Mouse (Mus musculus): Measurements from ENCODE around the gene Creg1. TPM values are rescaled to one million over a fixed set of nuclear protein-coding genes. Genes with fewer than 3 reads are reported as not detected.

Gene Creg1
- polyA plus RNA-seq, 1 experiment from 2014 or later, result 41.6 TPM

DNA sequence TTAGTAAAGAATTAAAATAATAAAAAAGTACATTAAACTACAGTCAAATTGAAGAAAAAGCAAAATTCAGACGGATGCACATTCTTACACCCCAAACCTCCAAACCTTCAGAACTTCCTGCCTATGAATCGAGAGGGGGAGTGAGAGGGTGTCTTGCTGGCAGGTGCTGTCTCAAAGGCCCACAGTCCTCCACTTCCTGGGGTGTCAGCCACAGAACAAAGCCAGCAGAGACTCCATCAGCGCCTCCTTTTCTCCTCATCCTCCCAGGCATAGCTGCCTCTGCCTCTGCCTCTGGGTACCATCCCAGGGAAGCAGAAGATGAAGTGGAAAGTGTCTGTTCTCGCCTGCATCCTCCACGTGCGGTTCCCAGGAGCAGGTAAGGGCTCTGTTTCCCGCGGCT, 25.0 kb downstream of the Creg1 start, which contains the start of gene Cd247:
Cd247 (plus strand) TSS at position 171 of the 400 bp plus-strand sequence.
- peaks cover 11% of the 10 kb centered on the region for H3K4me1 ChIP-seq (ENCODE audit: control insufficient read depth, insufficient read depth, low read length)
- H3K27ac ChIP-seq (replicated peaks; ENCODE audit: low read depth, low read length), result no peak within 1 kb of the TSS
- no peak within 1 kb of the TSS for H3K4me3 ChIP-seq (ENCODE audit: low read depth, low read length)
- H3K9ac ChIP-seq (ENCODE audit: low read length), result no peak within 1 kb of the TSS
- H3K36me3 ChIP-seq (ENCODE audit: control insufficient read depth, insufficient read depth, low read length), result no peaks in the 10 kb centered on the region
- WGBS, result 70% methylated on average over 8 of the region's 8 CpGs
- no peaks in the 10 kb centered on the region for H3K9me3 ChIP-seq (ENCODE audit: control insufficient read depth, low read length)
- ATAC-seq (ENCODE audit: insufficient number of reproducible peaks, low FRiP score, low TSS enrichment, low read depth) (no peak), DNase-seq (ENCODE audit: low spot score) (no peak)
- H3K27me3 ChIP-seq (ENCODE audit: control insufficient read depth, insufficient read depth, low read length), result no peaks in the 10 kb centered on the region
- no peak within 1 kb of the TSS for H3K4me2 ChIP-seq (ENCODE audit: low read depth, severe bottlenecking)

DNA sequence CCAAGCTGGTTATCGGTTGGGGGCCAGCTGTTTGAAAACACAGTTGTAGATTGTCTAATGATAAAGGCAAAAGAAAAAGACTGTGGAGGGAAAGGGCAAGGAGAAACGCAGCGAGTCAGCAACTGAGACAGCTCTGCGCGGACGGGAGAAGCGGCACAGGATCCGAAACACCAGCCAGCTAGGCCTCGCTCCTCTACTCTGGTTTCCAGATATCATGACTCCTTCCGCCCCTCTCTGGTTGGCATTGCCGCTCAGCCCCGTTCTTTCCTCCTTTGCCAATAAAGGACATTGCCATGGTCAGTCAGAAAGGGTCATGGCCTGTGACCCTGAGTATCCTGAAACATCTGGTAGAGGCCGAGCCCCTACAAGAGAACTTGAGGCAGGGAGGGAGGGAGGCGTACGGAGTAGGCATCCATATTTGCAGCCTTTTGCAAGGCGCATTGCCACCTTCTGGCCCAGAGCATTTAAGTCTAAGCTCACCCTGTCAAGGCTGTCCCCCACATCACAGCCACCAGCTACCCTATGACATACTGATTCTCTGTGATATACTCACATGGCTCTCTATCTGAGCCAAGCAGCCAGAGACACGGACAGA, 25.6 kb downstream of the Creg1 start:
- Histone ChIP-seq H3K36me3 (ENCODE audit: control insufficient read depth, insufficient read depth, low read length) (no peaks in the 10 kb centered on the region), H3K4me2 (ENCODE audit: low read depth, severe bottlenecking) (no peak overlapping the region), H3K27ac (replicated peaks; ENCODE audit: low read depth, low read length) (no peak overlapping the region), H3K9me3 (ENCODE audit: control insufficient read depth, low read length) (no peaks in the 10 kb centered on the region), H3K4me1 (ENCODE audit: control insufficient read depth, insufficient read depth, low read length) (peaks cover 11% of the 10 kb centered on the region), H3K4me3 (ENCODE audit: low read depth, low read length) (no peak overlapping the region), H3K9ac (ENCODE audit: low read length) (no peak overlapping the region), H3K27me3 (ENCODE audit: control insufficient read depth, insufficient read depth, low read length) (no peaks in the 10 kb centered on the region)
- no peak for ATAC-seq (ENCODE audit: insufficient number of reproducible peaks, low FRiP score, low TSS enrichment, low read depth)
- 81% methylated on average over 17 of the region's 17 CpGs for WGBS
- no peak for DNase-seq (ENCODE audit: low spot score)

DNA sequence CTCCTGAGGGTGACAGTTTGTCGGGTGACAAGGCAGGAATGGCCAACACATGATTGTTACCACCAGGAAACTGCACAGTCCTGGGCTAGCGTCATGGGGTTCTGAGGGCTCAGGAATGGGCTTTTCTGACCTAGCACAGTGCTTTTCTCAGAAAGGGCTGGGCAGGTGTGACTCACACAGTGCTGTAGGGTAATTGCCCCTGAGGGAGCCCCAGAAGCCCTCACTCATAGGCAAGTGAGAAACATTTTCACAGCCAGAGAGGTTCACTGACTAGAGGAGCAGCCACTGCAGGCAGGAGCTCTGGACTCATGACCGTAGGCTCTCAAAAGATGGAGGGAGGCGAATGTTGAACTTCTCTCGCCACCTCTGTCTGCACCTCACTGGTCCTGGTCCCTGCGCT, 26.4 kb downstream of the Creg1 start:
- Histone ChIP-seq H3K4me2 (ENCODE audit: low read depth, severe bottlenecking) (no peak overlapping the region), H3K27me3 (ENCODE audit: control insufficient read depth, insufficient read depth, low read length) (no peaks in the 10 kb centered on the region), H3K4me3 (ENCODE audit: low read depth, low read length) (no peak overlapping the region), H3K9me3 (ENCODE audit: control insufficient read depth, low read length) (no peaks in the 10 kb centered on the region), H3K36me3 (ENCODE audit: control insufficient read depth, insufficient read depth, low read length) (no peaks in the 10 kb centered on the region), H3K4me1 (ENCODE audit: control insufficient read depth, insufficient read depth, low read length) (peaks cover 11% of the 10 kb centered on the region), H3K9ac (ENCODE audit: low read length) (no peak overlapping the region), H3K27ac (replicated peaks; ENCODE audit: low read depth, low read length) (no peak overlapping the region)
- WGBS, result 71% methylated on average over 6 of the region's 6 CpGs
- no peak for DNase-seq (ENCODE audit: low spot score)
- no peak for ATAC-seq (ENCODE audit: insufficient number of reproducible peaks, low FRiP score, low TSS enrichment, low read depth)

DNA sequence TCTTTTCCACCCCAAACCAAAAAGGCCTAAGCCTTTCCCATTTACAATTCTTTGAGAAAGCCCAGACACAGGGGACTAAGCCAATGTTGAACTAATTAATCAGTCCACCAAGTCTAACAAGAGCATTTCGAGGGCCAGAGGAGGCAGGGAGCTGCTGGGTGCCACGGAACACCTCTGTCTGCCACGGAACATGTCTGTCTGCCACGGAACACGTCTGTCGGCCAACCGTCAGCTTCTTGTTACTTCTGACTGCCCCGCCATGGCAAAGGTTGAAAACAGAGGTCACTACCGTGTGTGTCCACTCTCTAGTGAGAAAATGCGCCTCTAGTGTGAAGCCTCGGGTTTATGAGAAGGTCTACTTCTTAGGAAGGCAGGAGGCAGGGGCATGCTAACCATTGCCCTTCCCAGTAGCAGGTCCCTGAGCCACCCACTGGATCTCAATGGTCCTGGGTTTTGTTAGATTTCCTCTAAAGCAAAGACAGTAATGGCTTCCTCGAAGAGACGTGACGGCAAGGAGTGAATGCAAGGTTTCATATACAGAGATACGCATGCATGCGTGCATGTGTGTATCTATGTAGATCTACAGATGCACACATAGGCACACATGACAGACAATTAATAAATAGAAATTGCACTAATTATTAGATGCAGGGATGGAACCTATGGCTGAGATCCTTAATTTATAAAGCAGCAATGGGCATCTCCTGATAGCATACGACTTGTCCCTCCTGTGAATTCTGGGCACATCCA, 27.1 kb downstream of the Creg1 start:
- Histone ChIP-seq H3K36me3 (ENCODE audit: control insufficient read depth, insufficient read depth, low read length) (no peaks in the 10 kb centered on the region), H3K4me1 (ENCODE audit: control insufficient read depth, insufficient read depth, low read length) (peaks cover 11% of the 10 kb centered on the region), H3K9me3 (ENCODE audit: control insufficient read depth, low read length) (no peaks in the 10 kb centered on the region), H3K4me2 (ENCODE audit: low read depth, severe bottlenecking) (no peak overlapping the region), H3K4me3 (ENCODE audit: low read depth, low read length) (no peak overlapping the region), H3K9ac (ENCODE audit: low read length) (no peak overlapping the region), H3K27me3 (ENCODE audit: control insufficient read depth, insufficient read depth, low read length) (no peaks in the 10 kb centered on the region), H3K27ac (replicated peaks; ENCODE audit: low read depth, low read length) (no peak overlapping the region)
- 88% methylated on average over 17 of the region's 17 CpGs for WGBS
- DNase-seq (ENCODE audit: low spot score), result no peak
- ATAC-seq (ENCODE audit: insufficient number of reproducible peaks, low FRiP score, low TSS enrichment, low read depth), result no peak

DNA sequence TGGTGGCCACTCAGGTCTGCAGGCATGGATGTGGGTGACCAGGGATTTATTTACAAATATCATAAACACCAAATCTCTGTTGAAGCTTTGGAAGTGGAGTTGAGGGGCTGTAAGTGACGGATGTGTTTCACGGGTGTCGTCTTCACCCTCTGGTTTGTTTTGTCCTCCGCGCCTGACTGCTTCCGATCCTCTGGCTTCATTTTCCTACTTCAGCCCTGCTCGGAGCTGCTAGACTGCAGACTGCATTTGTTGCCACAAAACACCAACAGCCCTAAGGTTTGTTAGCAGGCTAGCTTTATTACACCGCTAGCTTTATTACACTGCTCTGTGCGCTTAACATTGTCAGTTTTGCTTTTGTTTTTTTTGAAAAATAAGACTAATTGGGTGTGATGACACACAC, 27.9 kb downstream of the Creg1 start:
- WGBS, result 90% methylated on average over 9 of the region's 9 CpGs
- Histone ChIP-seq H3K27me3 (ENCODE audit: control insufficient read depth, insufficient read depth, low read length) (no peaks in the 10 kb centered on the region), H3K9ac (ENCODE audit: low read length) (no peak overlapping the region), H3K9me3 (ENCODE audit: control insufficient read depth, low read length) (no peaks in the 10 kb centered on the region), H3K36me3 (ENCODE audit: control insufficient read depth, insufficient read depth, low read length) (no peaks in the 10 kb centered on the region), H3K4me3 (ENCODE audit: low read depth, low read length) (no peak overlapping the region), H3K27ac (replicated peaks; ENCODE audit: low read depth, low read length) (no peak overlapping the region), H3K4me1 (ENCODE audit: control insufficient read depth, insufficient read depth, low read length) (peaks cover 10% of the 10 kb centered on the region), H3K4me2 (ENCODE audit: low read depth, severe bottlenecking) (no peak overlapping the region)
- ATAC-seq (ENCODE audit: insufficient number of reproducible peaks, low FRiP score, low TSS enrichment, low read depth) (no peak), DNase-seq (ENCODE audit: low spot score) (no peak)

DNA sequence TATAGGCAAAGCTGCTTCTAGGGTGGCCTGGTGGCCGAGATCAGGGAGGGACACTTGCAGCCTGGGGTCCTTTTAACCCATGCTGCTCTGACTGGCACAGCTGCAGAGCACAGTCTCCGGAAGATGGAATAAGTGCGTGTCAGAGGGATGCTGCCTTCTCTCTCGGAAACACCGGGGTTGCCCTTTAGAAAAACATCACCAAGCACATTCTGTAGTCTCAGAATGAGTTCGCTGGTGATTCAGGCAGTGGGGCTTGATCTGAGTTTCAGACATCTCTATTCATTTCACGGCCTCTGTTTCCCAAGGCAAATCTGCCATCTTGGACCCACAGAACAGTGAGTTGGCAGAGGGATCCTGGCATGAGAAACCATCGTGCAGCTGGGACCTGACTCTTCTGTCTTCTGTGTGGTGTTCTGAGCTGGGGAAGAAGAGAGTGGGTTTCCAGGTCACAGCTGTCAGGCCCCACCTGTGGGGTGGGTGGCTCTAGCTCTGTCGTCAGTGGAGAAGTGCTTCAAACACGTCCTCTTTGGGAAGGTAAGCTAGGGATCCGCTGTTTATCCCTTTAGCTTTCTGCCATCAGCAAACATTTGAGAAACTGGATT, 38.3 kb downstream of the Creg1 start:
- no peak overlapping the region for H3K4me3 ChIP-seq (ENCODE audit: low read depth, low read length)
- no peak overlapping the region for H3K4me2 ChIP-seq (ENCODE audit: low read depth, severe bottlenecking)
- H3K36me3 ChIP-seq (ENCODE audit: control insufficient read depth, insufficient read depth, low read length), result no peaks in the 10 kb centered on the region
- no peaks in the 10 kb centered on the region for H3K9me3 ChIP-seq (ENCODE audit: control insufficient read depth, low read length)
- WGBS, result 86% methylated on average over 11 of the region's 11 CpGs
- H3K9ac ChIP-seq (ENCODE audit: low read length), result no peak overlapping the region
- ATAC-seq (ENCODE audit: insufficient number of reproducible peaks, low FRiP score, low TSS enrichment, low read depth), result no peak
- peaks cover 8% of the 10 kb centered on the region for H3K4me1 ChIP-seq (ENCODE audit: control insufficient read depth, insufficient read depth, low read length)
- no peak for DNase-seq (ENCODE audit: low spot score)
- no peak overlapping the region for H3K27ac ChIP-seq (replicated peaks; ENCODE audit: low read depth, low read length)
- H3K27me3 ChIP-seq (ENCODE audit: control insufficient read depth, insufficient read depth, low read length), result no peaks in the 10 kb centered on the region

DNA sequence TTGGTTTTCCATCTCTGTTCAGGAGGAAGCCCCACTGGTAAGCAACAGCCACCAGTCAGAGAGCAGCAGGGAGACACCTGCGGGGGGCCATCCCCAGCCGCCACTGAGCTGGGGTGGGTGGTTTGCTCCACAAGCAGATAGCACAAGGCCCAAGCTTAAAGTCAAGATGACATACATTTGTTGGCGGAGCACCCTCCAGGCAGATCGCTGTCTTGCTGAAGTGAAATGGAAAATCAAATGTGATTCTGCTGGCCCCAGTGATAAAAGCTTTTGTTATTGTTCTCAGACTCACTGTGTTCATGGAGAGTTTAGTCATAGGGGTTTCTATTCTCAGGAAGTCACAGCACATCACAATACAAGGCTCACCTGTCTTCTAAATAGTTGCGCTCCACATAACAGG, 39.6 kb downstream of the Creg1 start:
- H3K4me3 ChIP-seq (ENCODE audit: low read depth, low read length), result no peak overlapping the region
- H3K4me1 ChIP-seq (ENCODE audit: control insufficient read depth, insufficient read depth, low read length), result peaks cover 8% of the 10 kb centered on the region
- H3K27ac ChIP-seq (replicated peaks; ENCODE audit: low read depth, low read length), result no peak overlapping the region
- ATAC-seq (ENCODE audit: insufficient number of reproducible peaks, low FRiP score, low TSS enrichment, low read depth), result no peak
- 93% methylated on average over 5 of the region's 5 CpGs for WGBS
- H3K9me3 ChIP-seq (ENCODE audit: control insufficient read depth, low read length), result no peaks in the 10 kb centered on the region
- no peak overlapping the region for H3K4me2 ChIP-seq (ENCODE audit: low read depth, severe bottlenecking)
- H3K9ac ChIP-seq (ENCODE audit: low read length), result no peak overlapping the region
- DNase-seq (ENCODE audit: low spot score), result no peak
- no peaks in the 10 kb centered on the region for H3K36me3 ChIP-seq (ENCODE audit: control insufficient read depth, insufficient read depth, low read length)
- no peaks in the 10 kb centered on the region for H3K27me3 ChIP-seq (ENCODE audit: control insufficient read depth, insufficient read depth, low read length)

DNA sequence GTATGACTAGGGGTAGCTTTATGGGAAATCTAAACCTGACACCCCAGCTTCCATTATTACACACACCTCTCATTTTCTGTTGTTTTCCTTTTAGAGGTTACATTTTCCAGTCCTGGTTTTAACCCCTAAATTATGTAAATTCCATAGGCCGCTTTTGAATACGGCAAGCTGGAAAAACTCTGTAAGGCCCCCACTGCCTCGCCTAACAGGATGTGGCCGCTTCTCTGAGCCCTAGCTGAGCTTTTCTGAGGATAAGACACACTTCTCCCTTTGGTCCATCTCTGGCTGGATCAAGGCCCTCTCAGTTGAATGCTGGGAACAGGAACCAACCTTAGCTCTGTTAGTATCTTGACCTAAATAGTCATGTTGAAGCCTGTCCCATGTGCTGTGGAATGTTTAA, 40.6 kb downstream of the Creg1 start:
- peaks cover 8% of the 10 kb centered on the region for H3K4me1 ChIP-seq (ENCODE audit: control insufficient read depth, insufficient read depth, low read length)
- H3K9me3 ChIP-seq (ENCODE audit: control insufficient read depth, low read length), result no peaks in the 10 kb centered on the region
- H3K27ac ChIP-seq (replicated peaks; ENCODE audit: low read depth, low read length), result no peak overlapping the region
- WGBS, result 86% methylated on average over 4 of the region's 4 CpGs
- H3K4me2 ChIP-seq (ENCODE audit: low read depth, severe bottlenecking), result no peak overlapping the region
- DNase-seq (ENCODE audit: low spot score) (no peak), ATAC-seq (ENCODE audit: insufficient number of reproducible peaks, low FRiP score, low TSS enrichment, low read depth) (no peak)
- H3K9ac ChIP-seq (ENCODE audit: low read length), result no peak overlapping the region
- H3K4me3 ChIP-seq (ENCODE audit: low read depth, low read length), result no peak overlapping the region
- H3K27me3 ChIP-seq (ENCODE audit: control insufficient read depth, insufficient read depth, low read length), result no peaks in the 10 kb centered on the region
- no peaks in the 10 kb centered on the region for H3K36me3 ChIP-seq (ENCODE audit: control insufficient read depth, insufficient read depth, low read length)

Data from limb, embryonic 11.5 days (tissue).